Mouse (Mus musculus): ENCODE data around the gene Cntnap5b. TPM values are rescaled to one million over a fixed set of nuclear protein-coding genes. Genes with fewer than 3 reads are reported as not detected.

Cntnap5b gene
- total and polyA plus RNA-seq, 3 experiments = 0.11 TPM; not detected in 2

DNA sequence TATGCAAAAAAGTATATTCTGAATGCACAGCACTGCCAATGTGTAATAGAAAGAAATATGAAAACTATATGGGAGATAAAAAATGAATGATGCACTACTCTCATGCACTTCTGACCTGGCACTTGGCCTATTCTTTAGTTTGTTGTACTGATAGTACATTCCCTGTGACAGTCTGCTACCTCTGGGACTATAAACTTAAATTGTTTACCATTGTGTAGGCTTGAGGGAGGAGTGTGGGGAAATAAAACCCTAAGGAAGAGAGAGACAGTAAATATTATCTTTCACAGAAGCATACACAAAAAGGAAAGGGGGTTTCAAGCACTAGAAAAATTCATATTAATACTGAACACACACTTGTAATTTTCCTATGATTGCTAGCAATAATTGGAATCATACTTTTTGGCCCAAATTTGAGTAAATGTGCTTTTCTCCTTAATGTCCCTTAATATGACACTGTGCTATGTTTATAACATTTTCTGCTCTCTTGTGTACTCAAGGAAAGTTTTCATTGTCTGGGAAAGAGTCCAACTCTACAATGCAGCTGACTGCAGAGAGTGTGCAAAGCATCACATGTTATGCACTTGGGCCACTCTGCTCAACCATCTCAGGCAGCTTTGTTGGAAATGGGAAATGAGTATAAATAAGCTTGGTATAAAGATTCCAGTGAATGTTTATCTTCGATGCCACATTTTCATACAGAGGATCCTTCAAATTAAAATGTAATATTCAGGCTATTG is 657.6 kb downstream of the Cntnap5b start:
- no peaks in the 10 kb centered on the region for H3K36me3 ChIP-seq (replicated peaks)

DNA sequence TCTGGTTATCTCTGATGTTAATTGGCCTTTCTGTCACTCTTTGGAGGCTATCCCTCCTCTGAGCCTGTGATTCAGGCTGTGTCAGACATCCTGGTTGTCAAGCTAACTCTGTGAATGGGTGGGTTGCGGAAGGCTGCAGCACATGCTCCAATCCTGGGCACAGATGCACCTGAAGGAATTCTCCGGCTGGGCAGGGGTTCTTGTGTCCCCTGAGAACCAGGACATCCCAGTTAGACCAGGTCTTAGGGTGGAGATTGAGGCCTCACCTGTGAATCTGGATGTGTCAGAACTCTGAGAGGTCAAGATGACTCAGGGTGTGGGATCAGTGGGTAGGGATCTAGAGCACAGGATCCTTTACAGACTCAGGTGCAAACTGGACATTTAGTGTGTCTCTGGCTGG is 691.3 kb downstream of the Cntnap5b start:
- Histone ChIP-seq H3K4me1 (ENCODE audit: insufficient read depth, low read depth, low read length) (no peaks in the 10 kb centered on the region), H3K27me3 (ENCODE audit: insufficient read depth, low read length) (no peaks in the 10 kb centered on the region), H3K36me3 (replicated peaks) (no peaks in the 10 kb centered on the region), H3K9me3 (replicated peaks) (peaks cover 6% of the 10 kb centered on the region), H3K4me3 (ENCODE audit: low read depth, low read length) (no peak overlapping the region)
- TF ChIP-seq TAL1 (conservative IDR thresholded peaks at IDR 0.05; ENCODE audit: low read depth, low read length) (no peak), GATA1 (IDR thresholded peaks at IDR 0.05; ENCODE audit: borderline replicate concordance, low read length) (no peak), GATA2 (IDR thresholded peaks at IDR 0.05; ENCODE audit: borderline replicate concordance, low read depth, low read length) (no peak), CTCF (IDR thresholded peaks at IDR 0.05; ENCODE audit: low read depth, low read length) (no peak), POLR2AphosphoS5 (IDR thresholded peaks at IDR 0.05; ENCODE audit: insufficient replicate concordance, low read depth, low read length) (no peak)
- no peak for ATAC-seq (ENCODE audit: extremely low read depth, insufficient number of reproducible peaks, low FRiP score, poor library complexity, severe bottlenecking)
- DNase-seq (ENCODE audit: low spot score) = no peak

More for the DNA sequence above, 657.6 kb downstream of the Cntnap5b start:
- DNase-seq (ENCODE audit: low spot score) = no peak
- H3K9me3 ChIP-seq (replicated peaks) = no peaks in the 10 kb centered on the region
- no peaks in the 10 kb centered on the region for H3K4me1 ChIP-seq (ENCODE audit: insufficient read depth, low read depth, low read length)
- H3K4me3 ChIP-seq (ENCODE audit: low read depth, low read length) = no peak overlapping the region
- ATAC-seq (ENCODE audit: extremely low read depth, insufficient number of reproducible peaks, low FRiP score, poor library complexity, severe bottlenecking) = no peak
- H3K27me3 ChIP-seq (ENCODE audit: insufficient read depth, low read length) = no peaks in the 10 kb centered on the region
- TF ChIP-seq TAL1 (conservative IDR thresholded peaks at IDR 0.05; ENCODE audit: low read depth, low read length) = no peak
- no peak for TF ChIP-seq CTCF (IDR thresholded peaks at IDR 0.05; ENCODE audit: low read depth, low read length)
- no peak for TF ChIP-seq GATA1 (IDR thresholded peaks at IDR 0.05; ENCODE audit: borderline replicate concordance, low read length)
- TF ChIP-seq GATA2 (IDR thresholded peaks at IDR 0.05; ENCODE audit: borderline replicate concordance, low read depth, low read length) = no peak
- TF ChIP-seq POLR2AphosphoS5 (IDR thresholded peaks at IDR 0.05; ENCODE audit: insufficient replicate concordance, low read depth, low read length) = no peak

GRCm38 (mm10) chr1:100465226-100465625 is 692.7 kb downstream of the Cntnap5b start:
- no peaks in the 10 kb centered on the region for H3K27me3 ChIP-seq (ENCODE audit: insufficient read depth, low read length)
- no peak for ATAC-seq (ENCODE audit: extremely low read depth, insufficient number of reproducible peaks, low FRiP score, poor library complexity, severe bottlenecking)
- H3K4me3 ChIP-seq (ENCODE audit: low read depth, low read length) = no peak overlapping the region
- no peak for DNase-seq (ENCODE audit: low spot score)
- H3K4me1 ChIP-seq (ENCODE audit: insufficient read depth, low read depth, low read length) = no peaks in the 10 kb centered on the region
- H3K9me3 ChIP-seq (replicated peaks) = peaks cover 6% of the 10 kb centered on the region
- H3K36me3 ChIP-seq (replicated peaks) = no peaks in the 10 kb centered on the region
- TF ChIP-seq TAL1 (conservative IDR thresholded peaks at IDR 0.05; ENCODE audit: low read depth, low read length) = no peak
- no peak for TF ChIP-seq CTCF (IDR thresholded peaks at IDR 0.05; ENCODE audit: low read depth, low read length)
- no peak for TF ChIP-seq GATA2 (IDR thresholded peaks at IDR 0.05; ENCODE audit: borderline replicate concordance, low read depth, low read length)
- TF ChIP-seq POLR2AphosphoS5 (IDR thresholded peaks at IDR 0.05; ENCODE audit: insufficient replicate concordance, low read depth, low read length) = no peak
- no peak for TF ChIP-seq GATA1 (IDR thresholded peaks at IDR 0.05; ENCODE audit: borderline replicate concordance, low read length)

DNA sequence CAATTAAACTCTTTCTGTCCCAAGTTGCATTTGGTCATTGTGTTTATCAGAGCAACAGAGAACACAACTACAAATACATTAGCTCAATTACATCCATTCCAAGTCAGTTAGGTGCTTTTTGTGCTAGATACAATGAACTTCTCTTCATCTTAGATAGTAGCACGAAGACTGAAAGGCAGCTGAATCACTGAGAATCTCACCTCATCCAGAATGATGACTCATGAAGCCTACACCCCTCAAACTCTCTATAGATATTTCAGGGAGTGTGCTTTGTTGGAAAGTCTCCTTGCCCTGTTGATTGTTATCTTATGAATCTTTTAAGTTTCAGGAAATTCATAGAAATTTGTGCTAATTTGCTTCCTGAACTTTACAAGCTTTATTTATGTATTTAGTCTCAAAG is 695.0 kb downstream of the Cntnap5b start:
- no peak overlapping the region for H3K4me3 ChIP-seq (ENCODE audit: low read depth, low read length)
- no peak for TF ChIP-seq GATA2 (IDR thresholded peaks at IDR 0.05; ENCODE audit: borderline replicate concordance, low read depth, low read length)
- TF ChIP-seq CTCF (IDR thresholded peaks at IDR 0.05; ENCODE audit: low read depth, low read length) = no peak
- no peak for TF ChIP-seq GATA1 (IDR thresholded peaks at IDR 0.05; ENCODE audit: borderline replicate concordance, low read length)
- no peak for TF ChIP-seq TAL1 (conservative IDR thresholded peaks at IDR 0.05; ENCODE audit: low read depth, low read length)
- TF ChIP-seq POLR2AphosphoS5 (IDR thresholded peaks at IDR 0.05; ENCODE audit: insufficient replicate concordance, low read depth, low read length) = no peak

DNA sequence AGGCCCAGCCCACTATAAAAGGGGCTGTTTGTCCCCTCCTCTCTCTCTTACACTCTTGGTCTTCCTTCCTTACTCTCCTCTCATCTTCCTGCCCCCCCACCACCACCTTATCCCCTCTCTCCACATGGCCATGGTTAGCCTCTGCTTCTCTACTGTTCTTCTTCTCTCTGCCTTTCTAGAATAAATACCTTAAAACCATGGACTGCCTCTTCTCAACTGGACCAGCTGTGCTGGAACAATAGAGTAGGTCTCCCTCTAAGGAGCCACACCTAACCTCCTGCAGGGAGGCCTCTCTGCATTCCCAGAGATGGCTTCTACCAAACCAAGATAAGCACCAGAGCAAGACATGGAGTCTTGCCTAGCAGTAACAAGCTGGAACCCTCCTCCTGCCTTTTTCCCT is 737.3 kb downstream of the Cntnap5b start:
- TF ChIP-seq POLR2AphosphoS5 (IDR thresholded peaks at IDR 0.05; ENCODE audit: insufficient replicate concordance, low read depth, low read length) (no peak), GATA2 (IDR thresholded peaks at IDR 0.05; ENCODE audit: borderline replicate concordance, low read depth, low read length) (no peak), GATA1 (IDR thresholded peaks at IDR 0.05; ENCODE audit: borderline replicate concordance, low read length) (no peak)
- Histone ChIP-seq H3K9me3 (replicated peaks) (peaks cover 9% of the 10 kb centered on the region), H3K4me1 (ENCODE audit: insufficient read depth, low read depth, low read length) (no peaks in the 10 kb centered on the region), H3K27me3 (ENCODE audit: insufficient read depth, low read length) (no peaks in the 10 kb centered on the region), H3K4me3 (ENCODE audit: low read depth, low read length) (no peak overlapping the region), H3K36me3 (replicated peaks) (no peaks in the 10 kb centered on the region)
- no peak for ATAC-seq (ENCODE audit: extremely low read depth, insufficient number of reproducible peaks, low FRiP score, poor library complexity, severe bottlenecking)
- DNase-seq (ENCODE audit: low spot score) = no peak

More for the DNA sequence above, 695.0 kb downstream of the Cntnap5b start:
- Histone ChIP-seq H3K9me3 (replicated peaks) (peaks cover 6% of the 10 kb centered on the region), H3K27me3 (ENCODE audit: insufficient read depth, low read length) (no peaks in the 10 kb centered on the region), H3K36me3 (replicated peaks) (no peaks in the 10 kb centered on the region), H3K4me1 (ENCODE audit: insufficient read depth, low read depth, low read length) (no peaks in the 10 kb centered on the region)
- ATAC-seq (ENCODE audit: extremely low read depth, insufficient number of reproducible peaks, low FRiP score, poor library complexity, severe bottlenecking) (no peak), DNase-seq (ENCODE audit: low spot score) (no peak)

Measured in G1E (cell line).